Mouse (Mus musculus): ENCODE results near the gene Rfc4. TPM values are rescaled to one million over a fixed set of nuclear protein-coding genes. Genes with fewer than 3 reads are reported as not detected.
"Not testable (repeated sequence)": the region's sequence is repeated elsewhere in the genome, so short reads cannot be mapped to it uniquely, and the experiment has no call there.

Gene Rfc4
- polyA plus RNA-seq, 1 experiment from 2014 or later: 190 TPM

GRCm38 (mm10) chr16:23096886-23097285 is 30.7 kb downstream of the Rfc4 start:
- H3K4me3 ChIP-seq (replicated peaks); ATAC-seq (ENCODE audit: low FRiP score); H3K27ac ChIP-seq; H3K9me3 ChIP-seq; H3K9ac ChIP-seq; H3K36me3 ChIP-seq (replicated peaks); H3K4me2 ChIP-seq: not testable (repeated sequence)
- Histone ChIP-seq H3K4me1 (peaks cover 14% of the 10 kb centered on the region), H3K27me3 (peaks cover 13% of the 10 kb centered on the region)
- WGBS: 92% methylated on average over 1 of the region's 1 CpGs

- H3K4me1 ChIP-seq: peaks cover 12% of the 10 kb centered on the region
- not testable (repeated sequence) for H3K4me2 ChIP-seq; H3K4me3 ChIP-seq (replicated peaks); ATAC-seq (ENCODE audit: low FRiP score); H3K9ac ChIP-seq; H3K27ac ChIP-seq; H3K9me3 ChIP-seq; H3K27me3 ChIP-seq; H3K36me3 ChIP-seq (replicated peaks)
- 93% methylated on average over 5 of the region's 5 CpGs for WGBS
Measured at GRCm38 (mm10) chr16:23095581-23095980, 32.0 kb downstream of the Rfc4 start.

- Histone ChIP-seq H3K36me3 (replicated peaks) (no peaks in the 10 kb centered on the region), H3K27me3 (peaks cover under 1% of the 10 kb centered on the region; the same call in 1 of the 2 replicates), H3K4me2 (no peak overlapping the region), H3K9ac (no peak overlapping the region), H3K27ac (no peak overlapping the region), H3K4me1 (no peaks in the 10 kb centered on the region), H3K4me3 (replicated peaks) (no peak overlapping the region), H3K9me3 (no peaks in the 10 kb centered on the region)
- 85% methylated on average over 6 of the region's 6 CpGs for WGBS
- ATAC-seq (ENCODE audit: low FRiP score): no peak
Measured at GRCm38 (mm10) chr16:23094136-23094535, 33.4 kb downstream of the Rfc4 start.

- WGBS: 81% methylated on average over 13 of the region's 13 CpGs
- Histone ChIP-seq H3K9me3 (no peaks in the 10 kb centered on the region), H3K4me1 (no peaks in the 10 kb centered on the region), H3K9ac (no peak overlapping the region), H3K27me3 (no peaks in the 10 kb centered on the region), H3K4me2 (no peak overlapping the region), H3K27ac (no peak overlapping the region), H3K36me3 (replicated peaks) (no peaks in the 10 kb centered on the region), H3K4me3 (replicated peaks) (no peak overlapping the region)
- ATAC-seq (ENCODE audit: low FRiP score): no peak
Measured at GRCm38 (mm10) chr16:23093321-23093953, 34.1 kb downstream of the Rfc4 start.

GRCm38 (mm10) chr16:23091345-23091744 is 36.2 kb downstream of the Rfc4 start:
- ATAC-seq (ENCODE audit: low FRiP score); H3K4me2 ChIP-seq; H3K9ac ChIP-seq; H3K36me3 ChIP-seq (replicated peaks); H3K27ac ChIP-seq; H3K4me1 ChIP-seq; H3K4me3 ChIP-seq (replicated peaks); H3K9me3 ChIP-seq; H3K27me3 ChIP-seq: not testable (repeated sequence)

- not testable (repeated sequence) for H3K27me3 ChIP-seq; H3K27ac ChIP-seq; H3K4me3 ChIP-seq (replicated peaks); H3K9ac ChIP-seq; H3K9me3 ChIP-seq; H3K4me1 ChIP-seq; H3K36me3 ChIP-seq (replicated peaks); H3K4me2 ChIP-seq; ATAC-seq (ENCODE audit: low FRiP score)
- 86% methylated on average over 1 of the region's 1 CpGs for WGBS
Measured at GRCm38 (mm10) chr16:23088491-23088890, 39.0 kb downstream of the Rfc4 start.

GRCm38 (mm10) chr16:23087712-23088111 is 39.8 kb downstream of the Rfc4 start:
- H3K27me3 ChIP-seq; H3K36me3 ChIP-seq (replicated peaks); H3K27ac ChIP-seq; ATAC-seq (ENCODE audit: low FRiP score); H3K9ac ChIP-seq; H3K4me3 ChIP-seq (replicated peaks); H3K4me1 ChIP-seq; H3K9me3 ChIP-seq; H3K4me2 ChIP-seq: not testable (repeated sequence)
- 60% methylated on average over 4 of the region's 4 CpGs for WGBS

GRCm38 (mm10) chr16:23087159-23087558 is 40.4 kb downstream of the Rfc4 start:
- H3K27ac ChIP-seq; H3K4me3 ChIP-seq (replicated peaks); ATAC-seq (ENCODE audit: low FRiP score); H3K9ac ChIP-seq; H3K9me3 ChIP-seq; H3K27me3 ChIP-seq; H3K4me2 ChIP-seq; H3K36me3 ChIP-seq (replicated peaks); H3K4me1 ChIP-seq: not testable (repeated sequence)
- 82% methylated on average over 8 of the region's 8 CpGs for WGBS

- not testable (repeated sequence) for H3K9me3 ChIP-seq; H3K36me3 ChIP-seq (replicated peaks); H3K4me3 ChIP-seq (replicated peaks); H3K27ac ChIP-seq; ATAC-seq (ENCODE audit: low FRiP score); H3K9ac ChIP-seq; H3K27me3 ChIP-seq; H3K4me2 ChIP-seq; H3K4me1 ChIP-seq
- 91% methylated on average over 6 of the region's 6 CpGs for WGBS
Measured at GRCm38 (mm10) chr16:23077516-23077915, 50.0 kb downstream of the Rfc4 start.

Small RNA genes within 50 kb of the gene (microRNA-seq; reads per million reads assigned to microRNA genes)
- gene Gm49346: 0.73 reads per million

Other genes starting within 250 kb of the Rfc4 start
- gene Ahsg, start 236.5 kb downstream of the Rfc4 start, polyA plus RNA-seq (2016; fragmentation: Nextera tagmentation; extraction: Ambion mirVana): not detected in 2 replicates
- not detected in 2 replicates for gene Fetub, start 209.4 kb downstream of the Rfc4 start, polyA plus RNA-seq (2016; fragmentation: Nextera tagmentation; extraction: Ambion mirVana)
- not detected in 2 replicates for gene Hrg, start 176.7 kb downstream of the Rfc4 start, polyA plus RNA-seq (2016; fragmentation: Nextera tagmentation; extraction: Ambion mirVana)
- not detected in 2 replicates for gene Kng2, start 98.3 kb downstream of the Rfc4 start, polyA plus RNA-seq (2016; fragmentation: Nextera tagmentation; extraction: Ambion mirVana)
- gene Kng1, start 69.9 kb downstream of the Rfc4 start, polyA plus RNA-seq (2016; fragmentation: Nextera tagmentation; extraction: Ambion mirVana): not detected in 2 replicates
- gene Eif4a2, start 20.3 kb downstream of the Rfc4 start, polyA plus RNA-seq (2016; fragmentation: Nextera tagmentation; extraction: Ambion mirVana): 221 and 223 TPM in 2 replicates
- gene Adipoq, start 18.8 kb upstream of the Rfc4 start, polyA plus RNA-seq (2016; fragmentation: Nextera tagmentation; extraction: Ambion mirVana): not detected in 2 replicates
- 34.6 and 36.2 TPM in 2 replicates for gene St6gal1, start 97.0 kb upstream of the Rfc4 start, polyA plus RNA-seq (2016; fragmentation: Nextera tagmentation; extraction: Ambion mirVana)